In genomic region chr5:97276724-97277123, GRCm38 (mm10) we compare ENCODE assay signal across 28 mouse cellular contexts.
A peak's percentile ranks its signal among the peaks of the same experiment; 100 is the strongest.
DNase-seq lines count a peak whose midpoint lies in the region; ATAC-seq lines count a peak whose summit lies in the region.
"Had no signal": no experiment of that assay in that cellular context is flagged by ENCODE, and none has a peak within 500 bp of the region (broad histone marks: within the 10 kb centered on the region; RNA-seq: fewer than 3 reads in every experiment).

No protein-coding gene starts in this region.

- H3K27ac ChIP-seq in forebrain, embryonic 13.5 days: no peak overlapping the region
- no peak overlapping the region for H3K27ac ChIP-seq in forebrain, embryonic 12.5 days
- H3K27ac ChIP-seq: heart, embryonic 13.5 days; hindbrain, embryonic 14.5 days; liver, embryonic 12.5 days; midbrain, embryonic 12.5 days; neural tube, embryonic 13.5 days had no signal

- H3K36me3 ChIP-seq in forebrain, embryonic 13.5 days (ENCODE audit: poor library complexity, severe bottlenecking): no peaks in the 10 kb centered on the region
- H3K36me3 ChIP-seq in forebrain, embryonic 12.5 days (replicated peaks): no peaks in the 10 kb centered on the region
- H3K36me3 ChIP-seq: G1E; heart, embryonic 13.5 days; liver, embryonic 12.5 days; midbrain, embryonic 12.5 days; neural tube, embryonic 13.5 days had no signal

- no peak overlapping the region for H3K4me2 ChIP-seq in forebrain, embryonic 13.5 days
- no peak overlapping the region for H3K4me2 ChIP-seq in forebrain, embryonic 12.5 days
- H3K4me2 ChIP-seq: heart, embryonic 13.5 days; hindbrain, embryonic 14.5 days; liver, embryonic 12.5 days; midbrain, embryonic 12.5 days; neural tube, embryonic 13.5 days had no signal

- H3K27me3 ChIP-seq in forebrain, embryonic 13.5 days: no peaks in the 10 kb centered on the region
- H3K27me3 ChIP-seq in forebrain, embryonic 12.5 days: no peaks in the 10 kb centered on the region
- H3K27me3 ChIP-seq: heart, embryonic 13.5 days; liver, embryonic 12.5 days; megakaryocyte, embryonic 14.5 days; midbrain, embryonic 12.5 days; neural tube, embryonic 13.5 days had no signal

- WGBS in forebrain, embryonic 13.5 days: 64% methylated on average over 5 of the region's 5 CpGs
- 79% methylated on average over 5 of the region's 5 CpGs for WGBS in forebrain, embryonic 12.5 days

- peaks cover 13% of the 10 kb centered on the region for H3K4me1 ChIP-seq in forebrain, embryonic 13.5 days
- H3K4me1 ChIP-seq in forebrain, embryonic 12.5 days: peaks cover 3% of the 10 kb centered on the region; the same call in 1 of the 2 replicates
- H3K4me1 ChIP-seq: heart, embryonic 13.5 days; liver, embryonic 12.5 days; megakaryocyte, embryonic 14.5 days; midbrain, embryonic 12.5 days had no signal

- DNase-seq in layer of hippocampus, adult 9-11 months: peak; percentile 28
- no peak for DNase-seq in layer of hippocampus, adult 9-10 months (ENCODE audit: low spot score)
- peak; percentile 5 for DNase-seq in lung, postnatal 10 days
- no peak for DNase-seq in lung, adult 18-20 months
- DNase-seq: adrenal gland, adult 8-10 months; cerebellum, adult 11-12 months; cerebellum, postnatal 14 days; gastrocnemius, postnatal 36 days; heart, postnatal 10 days; kidney, adult 9 months; kidney, postnatal 10 days; layer of hippocampus, postnatal 36 days; left cerebral cortex, postnatal 4 days; liver, postnatal 0 days; thymus, adult 2 months; thymus, postnatal 4 days had no signal

- H3K4me3 ChIP-seq in forebrain, embryonic 13.5 days: no peak overlapping the region
- H3K4me3 ChIP-seq in forebrain, embryonic 12.5 days (replicated peaks): no peak overlapping the region
- H3K4me3 ChIP-seq: heart, embryonic 13.5 days; liver, embryonic 12.5 days; megakaryocyte, embryonic 14.5 days; midbrain, embryonic 12.5 days; myocyte; neural tube, embryonic 13.5 days had no signal

- peak; percentile 68; the same call in 1 of the 2 replicates for ATAC-seq in forebrain, embryonic 13.5 days
- ATAC-seq in forebrain, embryonic 12.5 days (ENCODE audit: low FRiP score): no peak
- ATAC-seq in erythroblast, adult 5-6 weeks (replicated peaks; ENCODE audit: low FRiP score, poor library complexity, severe bottlenecking): no peak
- ATAC-seq: intestine, postnatal 0 days; liver, embryonic 12.5 days; liver, postnatal 0 days had no signal

- no peak overlapping the region for H3K9ac ChIP-seq in forebrain, embryonic 13.5 days
- H3K9ac ChIP-seq in forebrain, embryonic 12.5 days: no peak overlapping the region
- H3K9ac ChIP-seq: heart, embryonic 13.5 days; hindbrain, embryonic 14.5 days; liver, embryonic 12.5 days; liver, postnatal 0 days; midbrain, embryonic 12.5 days; neural tube, embryonic 13.5 days had no signal

- no peaks in the 10 kb centered on the region for H3K9me3 ChIP-seq in forebrain, embryonic 13.5 days (replicated peaks)
- no peaks in the 10 kb centered on the region for H3K9me3 ChIP-seq in forebrain, embryonic 12.5 days
- H3K9me3 ChIP-seq: G1E; heart, embryonic 13.5 days; liver, embryonic 12.5 days; midbrain, embryonic 12.5 days; neural tube, embryonic 13.5 days had no signal

Comparison
In these comparisons a context has a peak if more than half of its experiments do, and no peak if none do; other contexts are left out.
1. DNase-seq: peak in layer of hippocampus, adult 9-11 months (single experiment) and lung, postnatal 10 days (single experiment); none in layer of hippocampus, adult 9-10 months (single experiment) and lung, adult 18-20 months (0 of 2).